Mouse (Mus musculus): ENCODE measurements around the gene Map2k4.

Gene Map2k4

DNA sequence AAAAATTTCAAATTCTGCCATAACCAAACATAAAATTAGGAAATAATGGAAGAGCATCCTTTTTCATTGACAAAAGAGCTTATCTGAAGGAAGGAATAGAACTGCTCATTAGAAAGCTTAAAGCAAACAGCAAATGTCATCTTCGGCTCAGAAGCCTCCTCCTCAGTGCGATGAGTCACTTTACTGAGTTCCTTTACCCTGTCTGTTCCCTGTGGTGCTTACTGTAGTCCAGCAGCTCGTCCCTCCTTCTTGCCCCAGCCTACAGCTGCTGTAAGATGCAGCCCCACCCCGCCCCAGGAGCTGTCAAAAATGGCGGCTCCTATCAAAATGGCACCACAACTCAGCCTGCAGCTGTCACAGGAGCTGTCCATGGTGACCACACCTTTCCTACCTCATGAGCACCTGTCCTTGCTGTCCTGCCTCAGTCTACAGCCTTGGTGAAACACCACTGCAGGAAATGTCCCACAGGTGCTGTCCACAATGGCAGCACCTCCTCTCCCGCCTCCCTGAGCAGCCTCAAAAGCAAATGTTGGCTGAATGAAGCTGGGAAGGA lies 75.3 kb downstream of the Map2k4 start:
- no peak for DNase-seq (ENCODE audit: low spot score in 2 of 2)

DNA sequence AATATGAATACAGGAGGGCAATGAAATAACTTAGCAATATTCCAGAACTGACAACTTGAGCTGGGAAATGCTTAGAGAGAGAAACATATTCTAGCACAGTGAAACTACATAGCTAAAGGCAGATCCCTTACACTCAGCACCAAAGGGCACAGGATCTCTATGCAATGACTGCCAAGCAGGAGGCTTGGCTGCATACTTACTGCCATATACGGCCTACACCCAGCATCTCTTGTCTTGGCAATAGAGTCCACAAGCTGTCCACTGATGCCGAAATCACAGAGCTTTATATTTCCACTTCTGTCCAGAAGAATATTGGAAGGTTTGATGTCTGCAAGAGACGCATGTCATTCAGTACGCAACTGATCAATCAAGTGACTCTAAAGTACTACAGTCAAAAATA lies 81.3 kb downstream of the Map2k4 start:
- DNase-seq (ENCODE audit: low spot score in 2 of 2) = no peak

GRCm38 (mm10) chr11:65706176-65706575 lies 81.9 kb downstream of the Map2k4 start:
- DNase-seq (ENCODE audit: low spot score in 2 of 2) = no peak

- DNase-seq (ENCODE audit: low spot score in 2 of 2) = no peak
Measured at GRCm38 (mm10) chr11:65704861-65705260, 83.2 kb downstream of the Map2k4 start.

- peak; percentile 52 to 64 for DNase-seq (ENCODE audit: low spot score in 2 of 2)
Measured at GRCm38 (mm10) chr11:65678824-65679402, 109.2 kb downstream of the Map2k4 start.

DNA sequence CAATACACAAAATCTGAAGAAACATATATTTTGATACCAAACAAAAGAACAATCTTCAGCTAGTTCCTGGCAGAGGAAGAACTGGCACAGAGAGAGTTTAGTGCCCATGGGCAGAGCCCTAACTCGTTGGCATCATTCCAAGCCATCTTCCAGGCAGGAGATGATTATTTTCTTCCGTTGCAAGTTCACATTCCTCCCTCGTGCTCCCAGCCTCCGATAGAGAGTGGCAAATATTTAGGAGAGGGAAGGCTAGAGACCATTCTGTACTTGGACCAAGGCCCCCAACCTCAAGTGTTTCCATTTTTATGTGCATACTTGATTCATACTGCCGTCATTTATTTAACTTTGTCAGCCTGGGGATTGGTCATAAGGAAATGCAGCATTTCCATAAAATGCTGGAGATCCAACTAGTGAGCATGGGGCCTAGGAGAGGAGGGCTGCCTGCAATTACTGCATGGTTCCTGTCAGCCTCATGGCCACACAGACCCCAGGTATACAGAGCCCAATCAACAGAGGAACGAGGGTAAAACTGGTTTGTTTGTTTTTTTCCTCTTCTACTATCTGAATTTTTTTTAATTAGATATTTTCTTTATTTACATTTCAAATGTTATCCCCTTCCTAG lies 120.6 kb downstream of the Map2k4 start:
- no peak for DNase-seq (ENCODE audit: low spot score in 2 of 2)

GRCm38 (mm10) chr11:65664903-65665302 lies 123.2 kb downstream of the Map2k4 start:
- DNase-seq (ENCODE audit: low spot score in 2 of 2) = peak in 1 of 2 experiments; percentile 33

- DNase-seq (ENCODE audit: low spot score in 2 of 2) = no peak
Measured at GRCm38 (mm10) chr11:65661790-65662522, 126.1 kb downstream of the Map2k4 start.

DNA sequence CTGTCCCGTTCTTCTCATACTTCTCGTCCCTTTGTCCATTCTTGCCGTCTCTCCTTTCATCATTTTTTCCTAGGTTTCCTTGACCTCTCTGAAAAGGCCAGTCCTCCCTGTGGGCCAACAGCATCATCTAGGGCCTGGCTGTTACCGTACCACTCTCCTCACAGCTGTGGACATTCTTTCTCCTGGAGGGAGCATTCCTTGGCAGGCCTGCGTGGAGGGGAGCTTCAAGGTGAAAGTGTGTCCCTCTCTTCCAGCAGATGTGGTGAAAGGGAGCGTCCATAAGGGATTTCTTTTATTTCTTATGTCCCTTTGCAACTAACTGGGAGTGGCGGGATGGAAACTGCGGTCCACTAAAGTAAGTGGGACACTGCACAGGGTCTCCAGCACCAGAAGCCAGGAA lies 134.2 kb downstream of the Map2k4 start:
- no peak for DNase-seq (ENCODE audit: low spot score in 2 of 2)

DNA sequence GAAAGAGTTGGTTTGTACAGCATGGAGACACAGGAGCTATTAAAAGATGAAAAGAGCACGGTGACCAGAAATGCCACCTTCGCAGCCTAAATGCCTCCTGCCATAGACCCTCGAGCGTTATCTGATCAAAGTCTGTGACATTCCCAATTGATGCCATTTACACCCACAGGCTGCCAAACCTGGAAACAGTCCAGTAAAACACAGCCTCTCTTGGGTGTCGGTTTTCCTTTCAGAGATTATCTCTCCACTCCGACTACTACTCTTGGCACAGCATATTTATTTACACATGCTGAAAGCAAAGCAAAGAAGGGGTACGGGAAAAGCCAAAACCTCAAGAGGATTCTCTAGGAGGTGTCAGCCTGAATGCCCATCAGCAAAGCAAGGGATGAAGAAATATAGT lies 136.7 kb downstream of the Map2k4 start:
- no peak for DNase-seq (ENCODE audit: low spot score in 2 of 2)

GRCm38 (mm10) chr11:65649956-65650715 lies 138.0 kb downstream of the Map2k4 start:
- DNase-seq (ENCODE audit: low spot score in 2 of 2) = no peak

- no peak for DNase-seq (ENCODE audit: low spot score in 2 of 2)
Measured at GRCm38 (mm10) chr11:65649469-65649868, 138.6 kb downstream of the Map2k4 start.

GRCm38 (mm10) chr11:65646314-65646713 lies 141.8 kb downstream of the Map2k4 start:
- no peak for DNase-seq (ENCODE audit: low spot score in 2 of 2)

- DNase-seq (ENCODE audit: low spot score in 2 of 2) = no peak
Measured at GRCm38 (mm10) chr11:65644539-65644938, 143.6 kb downstream of the Map2k4 start.

GRCm38 (mm10) chr11:65640261-65640660 lies 147.8 kb downstream of the Map2k4 start:
- DNase-seq (ENCODE audit: low spot score in 2 of 2) = no peak
